Mouse (Mus musculus) brain, embryonic 14.5 days (tissue): ENCODE data around the gene Ccdc33. TPM values are rescaled to one million over a fixed set of nuclear protein-coding genes. Genes with fewer than 3 reads are reported as not detected.

Experiments
- DNase-seq: peaks from one replicate; pipeline ENCODE4 v3.0.0-alpha.2; 2011; ENCODE audit warnings: low read depth
- CTCF ChIP-seq: fragments of 200-500 bp; IDR thresholded peaks from 2 replicates; pipeline ENCODE4 v1.5.1; 2012; ENCODE audit warnings: inconsistent platforms, mild to moderate bottlenecking, moderate library complexity, borderline replicate concordance; ENCODE audit not compliant: insufficient read depth, insufficient read length; ENCODE audit errors: extremely low read depth
- POLR2A ChIP-seq: fragments of 200-500 bp; IDR thresholded peaks from 2 replicates; pipeline ENCODE4 v1.6.1; 2012; ENCODE audit warnings: mild to moderate bottlenecking, inconsistent platforms, borderline replicate concordance; ENCODE audit not compliant: poor library complexity, insufficient read depth, insufficient read length, severe bottlenecking; ENCODE audit errors: extremely low read depth
- polyA plus RNA-seq: library from polyadenylated mRNA; depleted of rRNA; stranded (reverse); fragments of >200 nt; gene quantifications from 2 replicates; pipeline ENCODE4 v1.2.3, GENCODE M21; 2012

The Ccdc33 gene
- polyA plus RNA-seq, 1 experiment = 0.89 TPM

- TF ChIP-seq CTCF (no peak), POLR2A (no peak)
- DNase-seq = peak; percentile 34
Observed at GRCm38 (mm10) chr9:58143419-58143818, 24.8 kb upstream of the Ccdc33 start.

- no peak for TF ChIP-seq CTCF
- TF ChIP-seq POLR2A = no peak
- peak; percentile 63 for DNase-seq
Observed at GRCm38 (mm10) chr9:58139947-58140346, 21.3 kb upstream of the Ccdc33 start.

GRCm38 (mm10) chr9:58135921-58136321 lies 17.3 kb upstream of the Ccdc33 start:
- no peak for DNase-seq
- no peak for TF ChIP-seq POLR2A
- TF ChIP-seq CTCF = no peak

- peak; percentile 69 for DNase-seq
- TF ChIP-seq CTCF = no peak
- TF ChIP-seq POLR2A = no peak
Observed at GRCm38 (mm10) chr9:58134906-58135305, 16.3 kb upstream of the Ccdc33 start.

- peak; percentile 62 for DNase-seq
- TF ChIP-seq POLR2A (no peak), CTCF (no peak)
Observed at GRCm38 (mm10) chr9:58133893-58134884, 15.6 kb upstream of the Ccdc33 start.

GRCm38 (mm10) chr9:58131735-58132134 lies 13.1 kb upstream of the Ccdc33 start:
- DNase-seq = no peak
- no peak for TF ChIP-seq CTCF
- TF ChIP-seq POLR2A = no peak

GRCm38 (mm10) chr9:58130909-58131308 lies 12.3 kb upstream of the Ccdc33 start:
- no peak for TF ChIP-seq CTCF
- TF ChIP-seq POLR2A = no peak
- DNase-seq = no peak

- no peak for TF ChIP-seq CTCF
- no peak for TF ChIP-seq POLR2A
- no peak for DNase-seq
Observed at GRCm38 (mm10) chr9:58129508-58129907, 10.9 kb upstream of the Ccdc33 start.

- no peak for TF ChIP-seq CTCF
- no peak for TF ChIP-seq POLR2A
- DNase-seq = no peak
Observed at GRCm38 (mm10) chr9:58128926-58129413, 10.3 kb upstream of the Ccdc33 start.

GRCm38 (mm10) chr9:58125811-58126210 lies 7.2 kb upstream of the Ccdc33 start:
- DNase-seq = no peak
- TF ChIP-seq POLR2A = no peak

GRCm38 (mm10) chr9:58125085-58125484 lies 6.5 kb upstream of the Ccdc33 start:
- no peak for DNase-seq

More at GRCm38 (mm10) chr9:58125085-58125484, 6.5 kb upstream of the Ccdc33 start:
- TF ChIP-seq POLR2A (no peak), CTCF (no peak)
